Mouse (Mus musculus): Measurements from ENCODE around the gene Trim54.

Gene Trim54

GRCm38 (mm10) chr5:31108000-31108490 lies 8.5 kb upstream of the Trim54 start, which contains the start of gene Slc30a3:
TSS of gene Slc30a3 (minus strand) at chr5:31108237.
- DNase-seq, result no peak

GRCm38 (mm10) chr5:31110781-31111180 lies 5.7 kb upstream of the Trim54 start:
- DNase-seq, result no peak

DNA sequence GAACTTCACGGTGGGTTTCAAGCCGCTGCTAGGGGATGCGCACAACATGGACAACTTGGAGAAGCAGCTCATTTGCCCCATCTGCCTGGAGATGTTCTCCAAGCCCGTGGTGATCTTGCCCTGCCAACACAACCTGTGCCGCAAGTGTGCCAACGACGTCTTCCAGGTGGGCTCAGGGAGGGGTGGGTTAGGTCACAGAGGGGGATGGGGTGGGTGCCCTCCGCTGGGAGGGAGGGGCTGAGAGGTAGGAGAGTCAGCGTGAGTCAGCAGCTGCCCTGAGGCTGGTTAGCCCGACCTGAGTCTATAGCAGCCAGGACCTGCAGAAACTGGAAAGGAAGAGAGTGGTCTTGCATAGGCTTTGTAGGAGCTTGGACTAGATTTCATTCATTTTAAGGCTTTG lies 400 bp downstream of the Trim54 start:
- no peak for DNase-seq

DNA sequence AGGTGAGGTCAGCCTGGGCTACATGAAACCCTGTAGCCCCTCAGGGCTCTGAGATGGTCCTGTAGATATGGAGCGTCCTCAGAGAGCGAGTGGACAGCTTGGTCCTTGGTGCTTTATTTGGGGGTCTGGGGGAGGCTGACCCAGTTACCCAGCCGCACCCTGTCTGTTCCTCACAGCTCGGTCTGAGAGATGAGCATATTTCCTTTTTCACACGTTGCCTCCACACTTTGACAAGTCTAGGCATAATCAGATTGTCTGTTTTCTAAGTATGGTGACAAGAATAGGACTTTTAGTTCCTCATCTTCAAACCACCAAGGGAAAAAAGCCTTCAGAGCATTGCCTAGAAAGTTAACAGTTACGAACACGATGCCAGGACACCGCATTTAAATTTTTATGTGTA lies 4.6 kb downstream of the Trim54 start:
- DNase-seq, result no peak

DNA sequence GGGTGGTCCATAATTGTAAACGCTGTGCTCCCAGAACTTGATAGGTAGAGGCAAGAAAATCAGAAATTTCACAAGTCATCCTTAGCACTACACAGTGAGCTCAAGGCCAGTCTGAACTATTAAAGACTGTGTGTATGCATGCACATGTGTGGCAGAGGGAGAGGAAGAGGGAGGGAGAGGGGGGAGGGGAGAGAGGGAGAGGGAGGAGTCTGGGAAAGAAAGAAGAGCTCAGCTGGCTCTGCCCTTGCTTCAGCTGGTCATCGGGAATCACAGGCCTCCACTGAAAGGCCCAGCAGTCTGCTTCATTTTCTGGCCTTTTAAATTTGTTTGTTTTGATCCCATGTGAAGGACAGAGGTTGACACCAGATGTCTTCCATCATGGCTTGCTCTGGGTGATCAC lies 7.0 kb downstream of the Trim54 start:
- DNase-seq, result no peak

- no peak for DNase-seq
Observed at GRCm38 (mm10) chr5:31126050-31126449, 9.5 kb downstream of the Trim54 start.

DNA sequence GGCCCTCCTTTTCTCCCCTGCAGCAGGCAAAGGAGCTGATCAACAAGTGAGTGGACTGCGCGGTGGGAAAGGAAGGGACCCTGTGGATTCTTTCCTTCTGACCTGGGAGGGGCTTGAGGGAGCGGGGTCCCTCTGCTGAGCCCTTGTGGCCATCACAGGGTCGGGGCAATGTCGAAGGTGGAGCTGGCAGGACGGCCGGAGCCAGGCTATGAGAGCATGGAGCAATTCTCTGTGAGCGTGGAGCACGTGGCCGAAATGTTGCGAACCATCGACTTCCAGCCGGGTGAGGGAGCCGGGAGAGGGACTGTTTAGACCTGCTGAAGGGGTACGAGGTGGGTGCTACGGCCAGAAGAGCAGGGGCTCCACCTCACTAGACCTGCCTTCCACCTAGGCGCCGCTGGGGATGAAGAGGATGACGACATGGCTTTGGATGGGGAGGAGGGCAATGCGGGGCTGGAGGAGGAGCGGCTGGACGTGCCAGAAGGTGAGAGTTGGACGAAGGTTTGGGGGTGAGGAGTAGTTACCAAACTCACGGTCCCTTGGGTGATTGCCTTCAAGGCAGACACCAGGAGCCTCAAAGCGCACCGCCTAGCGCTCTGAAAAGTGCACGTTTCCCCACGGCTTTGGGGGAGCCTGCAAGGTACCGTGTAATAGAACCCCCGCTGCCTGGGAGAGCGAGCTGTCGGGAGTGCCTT lies 20.4 kb downstream of the Trim54 start:
- no peak for DNase-seq

DNA sequence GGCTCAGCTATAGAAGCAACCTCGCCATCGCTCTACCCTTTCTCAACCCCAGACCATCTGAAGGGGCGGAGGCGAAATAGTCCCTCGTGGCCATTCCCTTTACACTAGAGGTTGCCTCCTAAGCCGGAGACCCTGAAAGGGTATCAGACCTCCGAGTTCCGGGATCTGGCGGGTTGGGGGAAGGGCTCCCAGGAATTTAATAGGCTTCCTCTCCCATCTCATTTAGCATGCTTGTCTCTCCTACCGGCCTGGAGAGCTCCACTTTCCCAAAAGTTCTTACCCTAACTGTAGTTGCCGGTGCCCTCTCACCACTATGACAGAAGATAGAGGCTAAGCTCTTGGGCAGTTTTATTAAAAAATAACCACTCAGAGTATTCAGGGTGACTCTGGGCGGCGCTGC lies 21.1 kb downstream of the Trim54 start:
- no peak for DNase-seq

DNA sequence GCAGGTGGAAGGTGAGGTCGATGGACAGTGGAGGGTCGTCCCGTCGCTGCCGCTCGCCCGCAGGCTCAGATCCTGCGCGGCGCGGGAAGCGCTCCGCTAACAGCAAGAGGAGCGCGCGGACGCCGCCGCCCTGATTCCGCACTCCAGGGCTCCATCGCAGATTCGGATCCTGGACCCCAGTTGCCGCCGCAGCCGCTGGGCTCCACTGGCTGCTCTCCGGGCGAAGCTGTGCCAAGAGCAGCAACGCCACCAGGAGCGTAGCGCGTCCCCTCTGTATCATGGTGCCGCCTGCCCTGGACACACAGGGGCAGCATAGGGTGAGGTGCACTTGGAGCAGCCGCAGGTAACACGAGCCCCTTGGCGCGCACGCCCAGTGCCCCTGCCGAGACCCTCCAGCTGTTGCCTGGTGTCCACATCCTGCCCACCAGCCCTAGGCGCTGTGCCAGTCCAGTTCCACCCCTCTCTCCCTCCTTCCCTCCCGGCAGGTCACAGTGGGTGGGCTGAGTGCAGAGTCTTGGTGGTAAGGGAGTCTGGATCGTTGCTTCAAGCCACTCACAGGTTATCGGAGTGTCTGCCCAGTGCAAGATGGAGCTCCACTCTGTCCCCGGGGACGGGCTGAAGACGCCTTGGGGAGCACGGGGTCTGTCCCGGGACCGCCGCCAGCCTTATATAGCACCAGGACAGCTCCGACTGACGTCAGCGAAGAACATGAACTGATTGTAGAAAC lies 21.9 kb downstream of the Trim54 start, which contains the start of gene Ucn:
TSS of gene Ucn (minus strand) at position 589 of the 727 bp plus-strand sequence.
- DNase-seq, result no peak

DNA sequence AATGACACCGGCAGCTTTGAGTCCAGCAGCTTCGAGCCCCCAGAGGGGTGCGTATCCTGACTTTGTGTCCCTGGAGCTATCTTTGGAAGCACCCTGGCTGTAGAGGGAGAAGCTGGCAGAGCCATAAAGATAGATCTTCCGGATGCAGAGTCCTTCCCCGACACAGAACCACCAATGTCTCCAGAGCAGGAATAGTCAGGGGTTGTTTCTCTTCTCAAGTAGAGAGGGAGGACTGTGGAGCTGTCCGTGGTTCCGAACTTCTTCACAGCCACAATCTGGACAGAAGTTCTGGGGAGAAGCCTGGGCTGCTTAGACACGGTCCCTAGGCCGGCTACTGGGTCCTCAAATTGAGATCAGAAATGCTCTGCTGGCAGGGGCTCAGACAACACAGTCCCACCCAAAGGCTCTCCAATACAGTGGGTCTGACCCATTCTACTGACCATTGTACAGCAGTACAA lies 22.5 kb downstream of the Trim54 start:
- no peak for DNase-seq

DNA sequence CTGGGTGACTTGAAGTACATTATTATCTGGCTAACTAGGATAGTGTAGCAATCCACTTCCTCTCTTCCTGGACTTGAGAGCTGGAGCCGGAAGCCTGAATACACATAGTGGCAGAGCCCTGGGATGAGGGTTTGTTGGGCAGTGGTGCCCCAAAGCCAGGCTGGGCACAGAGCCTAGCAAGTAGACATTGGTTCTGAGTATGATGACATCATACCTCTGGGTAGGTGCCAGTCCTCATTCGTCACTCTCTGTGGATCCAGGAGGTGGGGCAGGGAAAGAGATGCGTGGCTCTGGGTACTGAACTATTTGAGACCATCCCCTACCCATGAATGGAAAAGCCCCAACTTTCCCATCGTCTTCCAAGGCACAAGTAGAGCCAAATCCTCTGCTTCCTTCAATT lies 33.3 kb downstream of the Trim54 start:
- DNase-seq, result peak; percentile 28

GRCm38 (mm10) chr5:31151746-31152145 lies 35.2 kb downstream of the Trim54 start:
- DNase-seq, result peak; percentile 63

GRCm38 (mm10) chr5:31153516-31154151 lies 37.1 kb downstream of the Trim54 start:
- no peak for DNase-seq

- DNase-seq, result peak; percentile 80
Observed at GRCm38 (mm10) chr5:31154152-31154553, 37.6 kb downstream of the Trim54 start, which contains the start of gene Mpv17. TSS of gene Mpv17 (minus strand) at chr5:31154251.

- DNase-seq, result no peak
Observed at GRCm38 (mm10) chr5:31162462-31162861, 46.0 kb downstream of the Trim54 start.

DNA sequence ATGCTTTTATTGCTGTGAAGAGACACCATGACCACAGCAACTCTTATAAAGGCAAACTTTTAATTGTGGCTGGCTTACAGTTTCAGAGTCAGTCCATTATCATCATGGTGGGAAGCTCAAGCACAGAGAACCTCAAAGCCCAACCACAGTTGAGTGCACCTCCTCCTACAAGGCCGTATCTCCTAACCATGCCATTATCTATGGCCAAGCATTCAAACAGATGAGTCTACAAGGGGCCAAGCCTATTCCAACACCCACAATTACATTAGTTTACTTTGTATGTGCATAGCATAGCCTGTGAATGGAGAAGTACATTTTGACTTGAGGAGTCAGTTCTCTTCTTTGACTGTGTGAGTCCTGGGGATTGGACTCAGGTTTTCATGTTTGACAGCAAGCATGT lies 48.4 kb downstream of the Trim54 start:
- no peak for DNase-seq

GRCm38 (mm10) chr5:31168630-31169029 lies 52.1 kb downstream of the Trim54 start:
- no peak for DNase-seq

GRCm38 (mm10) chr5:31179301-31179765 lies 62.8 kb downstream of the Trim54 start:
- DNase-seq, result no peak

GRCm38 (mm10) chr5:31179766-31180630 lies 63.5 kb downstream of the Trim54 start, which contains the start of the genes Gm29609 and Gtf3c2:
TSS of gene Gm29609 (minus strand) at chr5:31179911.
TSS of gene Gtf3c2 (minus strand) at chr5:31180144.
- DNase-seq, result peak; percentile 97

DNA sequence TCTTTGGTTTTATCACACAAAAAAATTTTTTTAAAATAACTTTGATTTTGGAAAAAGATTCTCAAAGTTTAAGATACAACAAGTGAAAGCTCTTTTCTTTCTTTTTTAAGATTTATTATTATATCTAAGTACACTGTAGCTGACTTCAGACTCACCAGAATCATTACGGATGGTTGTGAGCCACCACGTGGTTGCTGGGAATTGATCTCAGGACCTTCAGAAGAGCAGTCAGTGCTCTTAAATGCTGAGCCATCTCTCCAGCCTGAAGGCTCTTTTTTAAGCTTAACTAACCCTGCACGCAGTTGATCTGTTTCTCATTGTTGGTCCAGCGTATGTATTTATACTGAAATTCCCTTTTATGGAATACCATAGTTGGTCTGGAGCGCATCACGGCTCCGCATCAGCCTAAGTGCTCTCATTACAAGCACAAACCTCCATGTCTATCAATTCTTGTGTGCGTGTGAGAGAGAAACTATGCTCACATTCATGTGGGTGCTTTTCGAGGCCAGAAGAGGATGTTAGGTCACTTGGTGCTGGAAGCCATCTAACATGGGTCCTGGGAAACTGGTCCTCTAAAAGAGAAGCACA lies 64.8 kb downstream of the Trim54 start:
- no peak for DNase-seq

DNA sequence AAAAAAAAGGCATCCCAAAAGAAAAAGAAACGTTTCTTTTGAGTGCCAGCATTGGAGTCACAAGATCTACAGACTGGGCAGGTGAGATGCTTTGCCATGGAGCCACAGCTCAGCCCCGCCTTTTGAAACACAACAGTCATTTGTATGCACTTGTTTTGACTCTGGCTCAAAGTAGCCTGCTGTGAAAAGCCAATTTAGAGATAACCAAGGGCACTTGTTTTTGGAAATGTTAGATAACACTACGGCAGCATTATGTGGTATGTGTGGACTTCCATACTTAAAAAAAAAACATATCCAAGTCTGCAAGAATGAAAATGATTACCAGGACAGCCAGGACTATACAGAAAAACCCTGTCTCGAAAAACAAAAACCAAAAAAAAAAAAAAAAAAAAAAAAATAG lies 67.2 kb downstream of the Trim54 start:
- no peak for DNase-seq

Measured in cerebellum, adult 8-10 months (tissue).